Mouse (Mus musculus) hindbrain, embryonic 12.5 days (tissue): Measurements from ENCODE around the gene S100a6. TPM values are rescaled to one million over a fixed set of nuclear protein-coding genes. Genes with fewer than 3 reads are reported as not detected.

Experiments
- ATAC-seq: fragments of 200-750 bp; cut with Nextera tagmentation; 2 replicates; pipeline ENCODE4 v1.8.0; 2017; ENCODE audit warnings: moderate TSS enrichment; ENCODE audit not compliant: low FRiP score
- H3K27ac ChIP-seq: fragments of 300-500 bp; sonication (generic); 2 replicates; pipeline ENCODE4 v1.5.1; 2016; ENCODE audit warnings: mild to moderate bottlenecking
- H3K27me3 ChIP-seq: fragments of 300-500 bp; sonication (generic); 2 replicates; pipeline ENCODE4 v1.6.1; 2016; ENCODE audit warnings: mild to moderate bottlenecking
- H3K36me3 ChIP-seq: fragments of 300-500 bp; sonication (generic); 2 replicates; pipeline ENCODE4 v1.6.1; 2016; ENCODE audit warnings: mild to moderate bottlenecking
- H3K4me1 ChIP-seq: fragments of 300-500 bp; sonication (generic); 2 replicates; pipeline ENCODE4 v1.6.1; 2016
- H3K4me2 ChIP-seq: fragments of 300-500 bp; sonication (generic); replicated peaks from 2 replicates; pipeline ENCODE4 v1.6.1; 2016; ENCODE audit warnings: mild to moderate bottlenecking
- H3K4me3 ChIP-seq: fragments of 300-500 bp; sonication (generic); 2 replicates; pipeline ENCODE4 v1.5.1; 2016; ENCODE audit warnings: mild to moderate bottlenecking
- H3K9ac ChIP-seq: fragments of 300-500 bp; sonication (generic); 2 replicates; pipeline ENCODE4 v1.6.1; 2016; ENCODE audit warnings: mild to moderate bottlenecking, moderate library complexity
- H3K9me3 ChIP-seq: fragments of 300-500 bp; sonication (generic); replicated peaks from 2 replicates; pipeline ENCODE4 v1.6.1; 2016; ENCODE audit warnings: mild to moderate bottlenecking
- whole genome bisulfite sequencing: fragments of 180-500 bp; shearing (Covaris S2); methylation state at CpG from one replicate; pipeline ENCODE4 v1.1.7; 2016; 5-methylcytosine and 5-hydroxymethylcytosine counted together
- polyA plus RNA-seq: library from polyadenylated mRNA; unstranded; fragments of >200 nt; fragmentation: Nextera tagmentation; extraction: Ambion mirVana; gene quantifications from 2 replicates; pipeline ENCODE4 v1.2.1, GENCODE M21; 2016

S100a6 gene
- polyA plus RNA-seq, 1 experiment from 2014 or later = 30.3 TPM

GRCm38 (mm10) chr3:90668846-90669245 lies 56.2 kb downstream of the S100a6 start, which contains the start of gene S100a8:
S100a8 (plus strand) TSS chr3:90668978.
- Histone ChIP-seq H3K9ac (no peak within 1 kb of the TSS), H3K4me3 (no peak within 1 kb of the TSS), H3K36me3 (no peaks in the 10 kb centered on the region), H3K4me1 (no peaks in the 10 kb centered on the region), H3K4me2 (no peak within 1 kb of the TSS), H3K27ac (no peak within 1 kb of the TSS), H3K27me3 (no peaks in the 10 kb centered on the region), H3K9me3 (no peaks in the 10 kb centered on the region)
- 74% methylated on average over 8 of the region's 8 CpGs for WGBS
- no peak for ATAC-seq

Other genes with a start within 250 kb of the S100a6 start
- 32.9 and 35.3 TPM in 2 replicates for gene Slc27a3, start 222.9 kb upstream of the S100a6 start, polyA plus RNA-seq
- gene Ints3, start 179.3 kb upstream of the S100a6 start, polyA plus RNA-seq = 40.5 and 44.3 TPM in 2 replicates
- gene Npr1, start 147.0 kb upstream of the S100a6 start, polyA plus RNA-seq = 3.8 and 4.1 TPM in 2 replicates
- 292 and 310 TPM in 2 replicates for gene Ilf2, start 136.8 kb upstream of the S100a6 start, polyA plus RNA-seq
- 80.6 and 89.5 TPM in 2 replicates for gene Snapin, start 121.8 kb upstream of the S100a6 start, polyA plus RNA-seq
- 203 and 218 TPM in 2 replicates for gene Chtop, start 103.4 kb upstream of the S100a6 start, polyA plus RNA-seq
- gene S100a1, start 98.5 kb upstream of the S100a6 start, polyA plus RNA-seq = 5.8 and 13.4 TPM in 2 replicates
- 15.3 and 16.4 TPM in 2 replicates for gene S100a13, start 98.4 kb upstream of the S100a6 start, polyA plus RNA-seq
- 0.66 TPM in 1 of 2 replicates, not detected in the other for gene S100a14, start 86.0 kb upstream of the S100a6 start, polyA plus RNA-seq
- gene S100a16, start 75.6 kb upstream of the S100a6 start, polyA plus RNA-seq = 40.0 and 45.8 TPM in 2 replicates
- 0.59 and 0.63 TPM in 2 replicates for gene S100a3, start 52.3 kb upstream of the S100a6 start, polyA plus RNA-seq
- gene S100a2, start 22.6 kb upstream of the S100a6 start, polyA plus RNA-seq = not detected in 2 replicates
- gene Gm42674, start 11.0 kb upstream of the S100a6 start, polyA plus RNA-seq = not detected in 2 replicates
- 1.2 and 1.3 TPM in 2 replicates for gene S100a4, start 9.1 kb upstream of the S100a6 start, polyA plus RNA-seq
- gene S100a5, start 4.4 kb upstream of the S100a6 start, polyA plus RNA-seq = not detected in 2 replicates
- not detected in 2 replicates for gene S100a7a, start 41.1 kb downstream of the S100a6 start, polyA plus RNA-seq
- 8.2 and 19.4 TPM in 2 replicates for gene S100a8, start 56.1 kb downstream of the S100a6 start, polyA plus RNA-seq
- gene S100a9, start 82.8 kb downstream of the S100a6 start, polyA plus RNA-seq = 7.9 and 10.2 TPM in 2 replicates
- gene Pglyrp4, start 114.0 kb downstream of the S100a6 start, polyA plus RNA-seq = not detected in 2 replicates
- gene Gm5849, start 165.0 kb downstream of the S100a6 start, polyA plus RNA-seq = not detected in 2 replicates